Mouse (Mus musculus) limb, embryonic 13.5 days (tissue): ENCODE data around the gene Rnpepl1. TPM values are rescaled to one million over a fixed set of nuclear protein-coding genes. Genes with fewer than 3 reads are reported as not detected.

ENCODE experiments used
- ATAC-seq: fragments of 200-750 bp; cut with Nextera tagmentation; 2 replicates; pipeline ENCODE4 v1.8.0; 2017; ENCODE audit warnings: low read depth, moderate number of reproducible peaks, moderate TSS enrichment; ENCODE audit not compliant: low FRiP score
- H3K27ac ChIP-seq: fragments of 300-500 bp; sonication (generic); 2 replicates; pipeline ENCODE4 v1.5.1; 2015; ENCODE audit warnings: inconsistent platforms, mild to moderate bottlenecking, moderate library complexity
- H3K27me3 ChIP-seq: fragments of 300-500 bp; sonication (generic); 2 replicates; pipeline ENCODE4 v1.6.1; 2015; ENCODE audit warnings: mild to moderate bottlenecking, inconsistent platforms
- H3K36me3 ChIP-seq: fragments of 300-500 bp; sonication (generic); 2 replicates; pipeline ENCODE4 v1.6.1; 2015; ENCODE audit warnings: inconsistent platforms, mild to moderate bottlenecking, moderate library complexity
- H3K4me1 ChIP-seq: fragments of 300-500 bp; sonication (generic); 2 replicates; pipeline ENCODE4 v1.6.1; 2015; ENCODE audit warnings: inconsistent platforms
- H3K4me2 ChIP-seq: fragments of 300-500 bp; sonication (generic); replicated peaks from 2 replicates; pipeline ENCODE4 v1.6.1; 2015; ENCODE audit warnings: inconsistent platforms, mild to moderate bottlenecking, moderate library complexity
- H3K4me3 ChIP-seq: fragments of 300-500 bp; sonication (generic); 2 replicates; pipeline ENCODE4 v1.5.1; 2015; ENCODE audit warnings: moderate library complexity, mild to moderate bottlenecking, inconsistent platforms
- H3K9ac ChIP-seq: fragments of 300-500 bp; sonication (generic); 2 replicates; pipeline ENCODE4 v1.6.1; 2015; ENCODE audit warnings: mild to moderate bottlenecking, inconsistent platforms
- H3K9me3 ChIP-seq: fragments of 300-500 bp; sonication (generic); 2 replicates; pipeline ENCODE4 v1.6.1; 2016; ENCODE audit warnings: inconsistent platforms
- WGBS: fragments of 180-500 bp; shearing (Covaris S2); methylation state at CpG from one replicate; pipeline ENCODE4 v1.1.7; 2015; 5-methylcytosine and 5-hydroxymethylcytosine counted together
- polyA plus RNA-seq: library from polyadenylated mRNA; unstranded; fragments of >200 nt; fragmentation: Nextera tagmentation; extraction: Ambion mirVana; gene quantifications from 2 replicates; pipeline ENCODE4 v1.2.1, GENCODE M21; 2015

Rnpepl1 gene
- 33.3 and 33.4 TPM in 2 replicates for polyA plus RNA-seq

GRCm38 (mm10) chr1:92910239-92910885, at the start of gene Rnpepl1:
Gene Rnpepl1, plus strand, starts transcription at chr1:92910783.
- H3K9ac ChIP-seq, result peak within 1 kb of the TSS; percentile 83
- H3K4me1 ChIP-seq, result peaks cover 47% of the 10 kb centered on the region
- under 1% methylated on average over 41 of the region's 57 CpGs for WGBS

GRCm38 (mm10) chr1:92861503-92861902, 49.1 kb upstream of the Rnpepl1 start:
- Histone ChIP-seq H3K4me2 (no peak overlapping the region), H3K9me3 (no peaks in the 10 kb centered on the region), H3K36me3 (peaks cover 33% of the 10 kb centered on the region), H3K4me1 (0 out of 2 replicates have a peak, but pooled peaks cover 3% of the 10 kb centered on the region), H3K27me3 (no peaks in the 10 kb centered on the region), H3K9ac (no peak overlapping the region), H3K27ac (no peak overlapping the region), H3K4me3 (no peak overlapping the region)
- no peak for ATAC-seq
- WGBS, result 76% methylated on average over 6 of the region's 6 CpGs

More at GRCm38 (mm10) chr1:92910239-92910885, at the start of gene Rnpepl1:
- ATAC-seq, result peak; percentile 60; the same call in 1 of the 2 replicates
- Histone ChIP-seq H3K9me3 (no peaks in the 10 kb centered on the region), H3K36me3 (peaks cover 16% of the 10 kb centered on the region), H3K27me3 (0 out of 2 replicates have a peak, but pooled peaks cover 2% of the 10 kb centered on the region), H3K4me3 (peak within 1 kb of the TSS; percentile 82), H3K27ac (peak within 1 kb of the TSS; percentile 92), H3K4me2 (peak within 1 kb of the TSS; percentile 96)

DNA sequence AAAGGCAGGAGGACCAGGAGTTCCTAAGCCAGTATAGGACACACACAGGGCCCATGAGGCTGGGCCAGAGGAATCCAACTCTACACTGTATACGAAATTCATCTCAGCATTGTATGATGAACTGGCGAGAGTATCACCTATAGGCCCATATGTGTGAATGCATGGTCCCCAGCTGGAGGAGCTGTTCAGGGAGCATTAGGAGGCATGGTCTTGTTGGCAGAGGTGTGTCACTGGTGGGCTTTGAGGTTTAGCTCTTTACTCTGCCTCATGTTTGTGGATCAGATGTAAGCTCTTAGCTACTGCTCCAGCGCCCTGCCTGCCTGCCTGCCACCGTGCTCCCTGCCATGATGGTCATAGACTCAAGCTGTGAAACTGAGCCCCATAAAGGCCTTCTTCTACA, 47.3 kb upstream of the Rnpepl1 start:
- Histone ChIP-seq H3K27ac (no peak overlapping the region), H3K27me3 (no peaks in the 10 kb centered on the region), H3K9me3 (no peaks in the 10 kb centered on the region), H3K9ac (no peak overlapping the region), H3K36me3 (peaks cover 16% of the 10 kb centered on the region), H3K4me2 (no peak overlapping the region), H3K4me1 (0 out of 2 replicates have a peak, but pooled peaks cover 3% of the 10 kb centered on the region), H3K4me3 (no peak overlapping the region)
- no peak for ATAC-seq
- WGBS, result 81% methylated on average over 4 of the region's 4 CpGs

DNA sequence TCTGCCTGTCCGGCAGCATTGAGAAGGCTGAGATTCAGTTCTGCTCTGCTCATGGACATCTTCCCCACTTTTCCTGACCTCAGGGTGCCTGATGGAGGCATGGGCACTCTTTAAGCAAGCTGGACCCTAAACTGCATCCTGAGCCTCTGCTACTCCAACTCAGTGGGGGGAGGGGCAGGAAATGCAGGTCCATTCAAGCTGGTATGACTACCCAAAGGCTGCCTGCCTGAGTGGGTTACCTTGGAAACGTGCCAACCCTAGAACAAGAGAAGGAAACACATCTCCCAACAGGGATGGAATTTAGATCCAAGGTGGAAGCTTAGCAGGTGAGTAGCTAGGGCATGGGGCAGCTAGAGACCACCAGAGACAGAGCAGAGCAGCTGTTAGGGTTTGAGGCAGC, 44.4 kb upstream of the Rnpepl1 start:
- no peaks in the 10 kb centered on the region for H3K9me3 ChIP-seq
- H3K27me3 ChIP-seq, result no peaks in the 10 kb centered on the region
- no peaks in the 10 kb centered on the region for H3K36me3 ChIP-seq
- no peak overlapping the region for H3K9ac ChIP-seq
- no peak overlapping the region for H3K27ac ChIP-seq
- no peak overlapping the region for H3K4me2 ChIP-seq
- WGBS, result 66% methylated on average over 2 of the region's 2 CpGs
- no peak overlapping the region for H3K4me3 ChIP-seq
- ATAC-seq, result no peak
- H3K4me1 ChIP-seq, result 0 out of 2 replicates have a peak, but pooled peaks cover 3% of the 10 kb centered on the region

- Histone ChIP-seq H3K4me1 (0 out of 2 replicates have a peak, but pooled peaks cover 3% of the 10 kb centered on the region), H3K4me2 (no peak overlapping the region), H3K36me3 (no peaks in the 10 kb centered on the region), H3K27me3 (0 out of 2 replicates have a peak, but pooled peaks cover 3% of the 10 kb centered on the region), H3K27ac (no peak overlapping the region), H3K4me3 (no peak overlapping the region), H3K9ac (no peak overlapping the region), H3K9me3 (no peaks in the 10 kb centered on the region)
- no peak for ATAC-seq
- WGBS, result 80% methylated on average over 2 of the region's 2 CpGs
These were observed 40.6 kb upstream of the Rnpepl1 start for GRCm38 (mm10) chr1:92869985-92870384.

- Histone ChIP-seq H3K9me3 (no peaks in the 10 kb centered on the region), H3K4me1 (no peaks in the 10 kb centered on the region), H3K9ac (no peak overlapping the region), H3K4me3 (no peak overlapping the region), H3K36me3 (no peaks in the 10 kb centered on the region), H3K27me3 (0 out of 2 replicates have a peak, but pooled peaks cover 3% of the 10 kb centered on the region), H3K27ac (no peak overlapping the region), H3K4me2 (no peak overlapping the region)
- WGBS, result 85% methylated on average over 7 of the region's 7 CpGs
- no peak for ATAC-seq
These were observed 37.9 kb upstream of the Rnpepl1 start for GRCm38 (mm10) chr1:92872666-92873065.

DNA sequence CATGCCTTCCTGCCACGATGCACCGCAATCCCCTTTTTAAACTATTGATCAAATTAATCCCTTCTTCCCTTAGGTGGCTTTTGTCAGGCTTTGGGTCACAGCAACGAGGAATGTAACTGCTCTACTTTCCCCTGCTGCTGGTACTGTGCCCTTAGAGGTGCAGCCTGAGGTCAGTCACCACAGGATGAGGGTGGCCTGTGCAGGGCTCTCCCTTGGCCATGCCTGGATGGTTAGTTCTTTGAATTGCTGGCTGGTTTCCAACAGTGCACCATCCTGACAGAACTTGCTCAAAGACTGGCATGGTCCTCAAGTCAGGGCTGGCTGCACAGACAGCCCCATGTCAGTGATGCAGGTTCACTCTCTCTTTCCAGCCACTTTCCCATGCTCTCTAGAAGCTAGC, 36.6 kb upstream of the Rnpepl1 start:
- H3K4me1 ChIP-seq, result no peaks in the 10 kb centered on the region
- 92% methylated on average over 3 of the region's 3 CpGs for WGBS
- no peak for ATAC-seq
- no peaks in the 10 kb centered on the region for H3K36me3 ChIP-seq
- H3K27ac ChIP-seq, result no peak overlapping the region
- 0 out of 2 replicates have a peak, but pooled peaks cover 3% of the 10 kb centered on the region for H3K27me3 ChIP-seq
- no peak overlapping the region for H3K9ac ChIP-seq
- no peak overlapping the region for H3K4me3 ChIP-seq
- H3K4me2 ChIP-seq, result no peak overlapping the region
- H3K9me3 ChIP-seq, result no peaks in the 10 kb centered on the region

DNA sequence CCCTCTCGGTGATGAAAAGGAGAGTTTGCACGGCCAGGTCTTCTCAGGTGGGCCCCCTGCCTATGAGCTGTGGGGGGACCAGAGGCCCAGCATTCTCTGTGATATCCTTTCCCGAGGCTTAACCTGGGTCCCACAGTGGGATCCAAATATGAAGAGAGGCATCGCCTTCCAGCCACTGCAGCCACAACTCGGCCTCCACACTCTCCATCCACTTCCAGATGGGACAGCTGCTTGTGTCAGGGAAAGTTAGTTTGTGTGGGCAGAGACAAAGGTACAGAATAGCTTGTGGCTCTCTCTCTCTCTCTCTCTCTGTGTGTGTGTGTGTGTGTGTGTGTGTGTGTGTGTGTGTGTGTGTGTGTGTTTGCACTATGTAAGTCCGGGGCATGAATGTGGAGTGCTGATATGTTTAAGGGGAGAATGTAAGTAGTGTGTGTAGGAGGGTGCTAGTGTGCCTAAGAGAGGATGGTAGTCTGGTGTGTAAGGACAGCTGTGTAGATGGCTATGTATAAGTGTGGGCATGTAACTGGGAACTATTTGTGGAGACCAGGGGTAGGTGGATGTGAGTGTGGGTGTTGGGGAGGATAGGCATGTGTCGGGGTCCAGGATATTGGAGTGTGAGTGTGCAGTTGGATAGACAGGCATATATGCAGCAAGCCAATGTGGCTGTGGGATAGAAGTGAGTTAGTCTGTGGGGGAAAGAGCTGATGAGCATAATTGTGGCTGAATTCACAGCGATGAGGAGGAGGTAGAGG, 35.0 kb upstream of the Rnpepl1 start:
- Histone ChIP-seq H3K27me3 (0 out of 2 replicates have a peak, but pooled peaks cover 3% of the 10 kb centered on the region), H3K9me3 (no peaks in the 10 kb centered on the region), H3K27ac (no peak overlapping the region), H3K36me3 (no peaks in the 10 kb centered on the region), H3K4me2 (no peak overlapping the region), H3K4me3 (no peak overlapping the region), H3K4me1 (no peaks in the 10 kb centered on the region), H3K9ac (no peak overlapping the region)
- 78% methylated on average over 8 of the region's 8 CpGs for WGBS
- ATAC-seq, result no peak

DNA sequence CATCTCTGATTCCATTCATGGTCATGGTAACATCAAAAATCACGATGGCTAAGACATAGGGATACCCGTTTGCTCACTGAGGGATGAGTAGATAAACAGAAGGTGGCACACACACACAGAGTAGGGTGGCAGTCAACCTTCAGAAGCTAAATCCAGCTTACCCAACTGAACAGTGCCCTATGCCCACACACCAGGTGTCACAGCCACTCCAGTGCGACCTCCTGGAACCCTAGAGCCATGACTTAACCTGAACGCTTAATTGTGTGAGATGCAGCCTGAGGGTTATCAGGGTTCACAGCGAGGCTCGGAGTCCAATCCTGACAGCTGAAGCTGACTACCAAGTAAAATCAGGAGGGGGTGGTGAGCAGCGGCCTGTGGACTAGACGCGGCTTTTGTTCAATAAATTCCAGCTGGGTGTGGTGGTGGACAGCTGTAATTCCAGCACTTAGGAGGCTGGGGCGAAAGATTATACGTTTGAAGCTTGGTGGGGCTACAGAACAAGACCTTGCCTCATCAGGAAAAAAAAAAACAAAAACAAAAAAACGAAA, 33.1 kb upstream of the Rnpepl1 start:
- H3K9ac ChIP-seq, result no peak overlapping the region
- ATAC-seq, result peak; percentile 35; the same call in 1 of the 2 replicates
- 0 out of 2 replicates have a peak, but pooled peaks cover 3% of the 10 kb centered on the region for H3K27me3 ChIP-seq
- 49% methylated on average over 12 of the region's 12 CpGs for WGBS
- H3K36me3 ChIP-seq, result no peaks in the 10 kb centered on the region
- H3K4me1 ChIP-seq, result no peaks in the 10 kb centered on the region
- H3K4me2 ChIP-seq, result no peak overlapping the region
- no peaks in the 10 kb centered on the region for H3K9me3 ChIP-seq
- H3K4me3 ChIP-seq, result no peak overlapping the region
- no peak overlapping the region for H3K27ac ChIP-seq

- ATAC-seq, result no peak
- 83% methylated on average over 13 of the region's 13 CpGs for WGBS
These were observed 32.4 kb upstream of the Rnpepl1 start for GRCm38 (mm10) chr1:92878066-92878741.

GRCm38 (mm10) chr1:92879266-92879665, 31.3 kb upstream of the Rnpepl1 start:
- no peak overlapping the region for H3K4me2 ChIP-seq
- 89% methylated on average over 12 of the region's 12 CpGs for WGBS
- H3K4me3 ChIP-seq, result no peak overlapping the region
- H3K27me3 ChIP-seq, result 0 out of 2 replicates have a peak, but pooled peaks cover 3% of the 10 kb centered on the region
- H3K4me1 ChIP-seq, result no peaks in the 10 kb centered on the region
- no peak for ATAC-seq
- no peak overlapping the region for H3K27ac ChIP-seq
- H3K36me3 ChIP-seq, result no peaks in the 10 kb centered on the region
- no peaks in the 10 kb centered on the region for H3K9me3 ChIP-seq
- no peak overlapping the region for H3K9ac ChIP-seq

More at GRCm38 (mm10) chr1:92878066-92878741, 32.4 kb upstream of the Rnpepl1 start:
- H3K4me2 ChIP-seq, result no peak overlapping the region
- 0 out of 2 replicates have a peak, but pooled peaks cover 3% of the 10 kb centered on the region for H3K27me3 ChIP-seq
- H3K4me1 ChIP-seq, result no peaks in the 10 kb centered on the region
- H3K36me3 ChIP-seq, result no peaks in the 10 kb centered on the region
- H3K9ac ChIP-seq, result no peak overlapping the region
- H3K27ac ChIP-seq, result no peak overlapping the region
- H3K4me3 ChIP-seq, result no peak overlapping the region
- H3K9me3 ChIP-seq, result no peaks in the 10 kb centered on the region
